Comparison of ENCODE assay signal across 15 mouse cellular contexts in genomic region chr9:57856456-57856855, GRCm38 (mm10).
"Had no signal": no experiment of that assay in that cellular context is flagged by ENCODE, and none has a peak within 500 bp of the region (broad histone marks: within the 10 kb centered on the region; RNA-seq: fewer than 3 reads in every experiment).

No protein-coding gene starts in this region.

- H3K9me3 ChIP-seq: neural tube, embryonic 15.5 days; stomach, embryonic 15.5 days had no signal

- H3K36me3 ChIP-seq: neural tube, embryonic 15.5 days; stomach, embryonic 15.5 days had no signal

- H3K27ac ChIP-seq: neural tube, embryonic 15.5 days; stomach, embryonic 15.5 days; stomach, postnatal 0 days had no signal

- H3K27me3 ChIP-seq: neural tube, embryonic 15.5 days; stomach, embryonic 15.5 days had no signal

- H3K4me3 ChIP-seq: neural tube, embryonic 15.5 days; stomach, embryonic 15.5 days had no signal

- H3K4me1 ChIP-seq: neural tube, embryonic 15.5 days; stomach, embryonic 15.5 days had no signal

- H3K4me2 ChIP-seq: neural tube, embryonic 15.5 days; stomach, embryonic 15.5 days had no signal

- H3K9ac ChIP-seq: neural tube, embryonic 15.5 days; stomach, embryonic 15.5 days had no signal

- DNase-seq: retina, postnatal 1 day; right cerebral cortex, adult 18-20 months; right cerebral cortex, postnatal 14 days; right cerebral cortex, postnatal 25 days; right cerebral cortex, postnatal 4 days; spleen, adult 18-20 months; thymus, adult 18-20 months; thymus, adult 2 months; thymus, postnatal 14 days; thymus, postnatal 25 days; thymus, postnatal 36 days; thymus, postnatal 4 days had no signal
